Mouse (Mus musculus): ENCODE measurements around the gene Gpat3. TPM values are rescaled to one million over a fixed set of nuclear protein-coding genes. Genes with fewer than 3 reads are reported as not detected.
A peak's percentile ranks its signal among the peaks of the same experiment; 100 is the strongest.

The Gpat3 gene
- polyA plus RNA-seq, 1 experiment from 2014 or later: 1.7 TPM

DNA sequence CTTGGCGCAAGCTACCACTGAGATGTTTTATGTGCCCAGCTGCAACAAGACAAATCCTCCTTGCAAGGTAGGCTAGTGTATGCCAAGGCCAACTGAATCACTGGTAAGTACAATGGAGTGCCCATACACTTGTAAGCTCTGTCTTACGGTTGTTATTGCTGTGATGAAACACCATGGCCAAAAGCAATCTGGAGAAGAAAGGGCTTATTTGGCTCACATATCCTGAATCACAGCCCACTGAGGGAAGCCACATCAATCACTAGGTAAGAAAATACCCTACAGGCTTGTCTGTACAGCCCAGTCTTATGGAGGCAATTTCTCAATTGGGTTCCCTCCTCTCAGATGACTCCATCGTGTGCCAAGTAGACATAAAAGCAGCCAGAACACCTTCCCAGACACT lies 16.8 kb upstream of the Gpat3 start:
- ATAC-seq (ENCODE audit: low FRiP score, low TSS enrichment): no peak
- no peak overlapping the region for H3K9ac ChIP-seq (replicated peaks; ENCODE audit: low read length)
- H3K4me3 ChIP-seq (ENCODE audit: low read length): no peak overlapping the region
- no peaks in the 10 kb centered on the region for H3K27me3 ChIP-seq (ENCODE audit: insufficient read depth, low read length)
- WGBS: 73% methylated on average over 3 of the region's 3 CpGs
- no peak overlapping the region for H3K27ac ChIP-seq (ENCODE audit: low read length)
- no peak overlapping the region for H3K4me2 ChIP-seq (replicated peaks; ENCODE audit: low read depth, low read length)
- H3K36me3 ChIP-seq (ENCODE audit: insufficient read depth, low read length): no peaks in the 10 kb centered on the region
- H3K4me1 ChIP-seq (ENCODE audit: insufficient read depth, low read length): no peaks in the 10 kb centered on the region
- H3K9me3 ChIP-seq (ENCODE audit: low read length): no peaks in the 10 kb centered on the region

GRCm38 (mm10) chr5:100832680-100833079 lies 12.8 kb upstream of the Gpat3 start:
- Histone ChIP-seq H3K9ac (replicated peaks; ENCODE audit: low read length) (no peak overlapping the region), H3K27me3 (ENCODE audit: insufficient read depth, low read length) (no peaks in the 10 kb centered on the region), H3K9me3 (ENCODE audit: low read length) (no peaks in the 10 kb centered on the region), H3K4me3 (ENCODE audit: low read length) (no peak overlapping the region), H3K27ac (ENCODE audit: low read length) (no peak overlapping the region), H3K4me2 (replicated peaks; ENCODE audit: low read depth, low read length) (no peak overlapping the region), H3K36me3 (ENCODE audit: insufficient read depth, low read length) (no peaks in the 10 kb centered on the region), H3K4me1 (ENCODE audit: insufficient read depth, low read length) (no peaks in the 10 kb centered on the region)
- ATAC-seq (ENCODE audit: low FRiP score, low TSS enrichment): no peak
- 80% methylated on average over 3 of the region's 3 CpGs for WGBS

- H3K9ac ChIP-seq (replicated peaks; ENCODE audit: low read length): no peak overlapping the region
- no peak for ATAC-seq (ENCODE audit: low FRiP score, low TSS enrichment)
- no peak overlapping the region for H3K4me3 ChIP-seq (ENCODE audit: low read length)
- H3K9me3 ChIP-seq (ENCODE audit: low read length): no peaks in the 10 kb centered on the region
- H3K27me3 ChIP-seq (ENCODE audit: insufficient read depth, low read length): no peaks in the 10 kb centered on the region
- H3K27ac ChIP-seq (ENCODE audit: low read length): no peak overlapping the region
- no peak overlapping the region for H3K4me2 ChIP-seq (replicated peaks; ENCODE audit: low read depth, low read length)
- H3K36me3 ChIP-seq (ENCODE audit: insufficient read depth, low read length): no peaks in the 10 kb centered on the region
- WGBS: 87% methylated on average over 2 of the region's 2 CpGs
- H3K4me1 ChIP-seq (ENCODE audit: insufficient read depth, low read length): no peaks in the 10 kb centered on the region
Measured at GRCm38 (mm10) chr5:100833841-100834240, 11.7 kb upstream of the Gpat3 start.

GRCm38 (mm10) chr5:100835862-100836538 lies 9.5 kb upstream of the Gpat3 start:
- Histone ChIP-seq H3K9ac (replicated peaks; ENCODE audit: low read length) (no peak overlapping the region), H3K36me3 (ENCODE audit: insufficient read depth, low read length) (no peaks in the 10 kb centered on the region), H3K4me2 (replicated peaks; ENCODE audit: low read depth, low read length) (no peak overlapping the region), H3K27me3 (ENCODE audit: insufficient read depth, low read length) (no peaks in the 10 kb centered on the region), H3K4me3 (ENCODE audit: low read length) (no peak overlapping the region), H3K27ac (ENCODE audit: low read length) (no peak overlapping the region), H3K4me1 (ENCODE audit: insufficient read depth, low read length) (no peaks in the 10 kb centered on the region), H3K9me3 (ENCODE audit: low read length) (no peaks in the 10 kb centered on the region)
- no peak for ATAC-seq (ENCODE audit: low FRiP score, low TSS enrichment)
- WGBS: 64% methylated on average over 9 of the region's 9 CpGs

DNA sequence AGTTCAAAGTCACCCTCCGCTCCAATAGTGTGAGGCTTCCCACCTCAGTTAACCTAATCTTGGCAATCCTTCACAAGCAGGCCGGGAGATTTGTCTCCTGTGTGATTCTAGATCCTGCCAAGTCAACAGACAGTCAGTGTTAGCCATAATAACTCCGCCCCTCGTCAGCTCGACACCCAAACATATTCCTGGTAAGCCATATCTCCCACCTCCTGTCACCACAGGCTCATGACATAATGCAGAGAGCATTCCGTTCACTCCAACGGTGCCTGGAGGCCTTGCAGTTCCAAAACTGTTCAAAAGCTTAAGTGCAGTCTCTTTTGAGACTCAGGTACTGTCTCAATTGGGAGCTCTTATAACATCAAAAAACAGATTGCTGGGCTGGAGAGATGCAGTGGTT lies 7.6 kb upstream of the Gpat3 start:
- Histone ChIP-seq H3K4me2 (replicated peaks; ENCODE audit: low read depth, low read length) (no peak overlapping the region), H3K9me3 (ENCODE audit: low read length) (peaks cover 9% of the 10 kb centered on the region), H3K36me3 (ENCODE audit: insufficient read depth, low read length) (no peaks in the 10 kb centered on the region), H3K27me3 (ENCODE audit: insufficient read depth, low read length) (no peaks in the 10 kb centered on the region), H3K4me1 (ENCODE audit: insufficient read depth, low read length) (no peaks in the 10 kb centered on the region), H3K27ac (ENCODE audit: low read length) (no peak overlapping the region), H3K4me3 (ENCODE audit: low read length) (no peak overlapping the region), H3K9ac (replicated peaks; ENCODE audit: low read length) (no peak overlapping the region)
- ATAC-seq (ENCODE audit: low FRiP score, low TSS enrichment): no peak
- 82% methylated on average over 7 of the region's 7 CpGs for WGBS

DNA sequence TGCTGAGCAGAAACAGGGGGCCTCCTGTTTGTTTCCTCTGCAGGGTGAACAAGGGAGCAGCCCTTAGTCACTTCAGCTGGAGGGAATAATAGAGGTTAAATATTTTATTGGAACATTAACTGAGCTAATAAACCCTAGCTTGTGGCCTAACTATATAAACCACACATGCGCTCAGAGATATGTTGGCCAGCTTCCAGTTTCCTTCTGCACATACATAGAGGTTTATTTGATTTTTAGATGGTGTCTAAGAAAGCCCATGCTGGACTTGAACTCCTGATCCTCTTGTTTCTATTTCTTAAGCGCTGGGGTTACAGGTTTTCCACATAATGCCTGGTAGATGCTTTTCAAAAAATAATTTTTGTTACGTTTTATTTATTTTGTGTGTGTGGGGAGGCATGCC lies 1.0 kb upstream of the Gpat3 start:
- peaks cover 17% of the 10 kb centered on the region for H3K4me1 ChIP-seq (ENCODE audit: insufficient read depth, low read length)
- no peak overlapping the region for H3K27ac ChIP-seq (ENCODE audit: low read length)
- peaks cover 31% of the 10 kb centered on the region for H3K27me3 ChIP-seq (ENCODE audit: insufficient read depth, low read length)
- H3K4me2 ChIP-seq (replicated peaks; ENCODE audit: low read depth, low read length): no peak overlapping the region
- ATAC-seq (ENCODE audit: low FRiP score, low TSS enrichment): no peak
- peaks cover 9% of the 10 kb centered on the region for H3K9me3 ChIP-seq (ENCODE audit: low read length)
- no peak overlapping the region for H3K9ac ChIP-seq (replicated peaks; ENCODE audit: low read length)
- no peak overlapping the region for H3K4me3 ChIP-seq (ENCODE audit: low read length)
- 44% methylated on average over 3 of the region's 3 CpGs for WGBS
- no peaks in the 10 kb centered on the region for H3K36me3 ChIP-seq (ENCODE audit: insufficient read depth, low read length)

GRCm38 (mm10) chr5:100845848-100846598 lies 510 bp downstream of the Gpat3 start:
- H3K4me2 ChIP-seq (replicated peaks; ENCODE audit: low read depth, low read length): peak overlapping the region; percentile 99
- H3K27ac ChIP-seq (ENCODE audit: low read length): no peak overlapping the region
- H3K4me1 ChIP-seq (ENCODE audit: insufficient read depth, low read length): peaks cover 17% of the 10 kb centered on the region
- peaks cover 9% of the 10 kb centered on the region for H3K9me3 ChIP-seq (ENCODE audit: low read length)
- H3K9ac ChIP-seq (replicated peaks; ENCODE audit: low read length): peak overlapping the region; percentile 64
- under 1% methylated on average over 52 of the region's 52 CpGs for whole genome bisulfite sequencing
- peaks cover 31% of the 10 kb centered on the region for H3K27me3 ChIP-seq (ENCODE audit: insufficient read depth, low read length)
- H3K4me3 ChIP-seq (ENCODE audit: low read length): peak overlapping the region; percentile 68
- H3K36me3 ChIP-seq (ENCODE audit: insufficient read depth, low read length): no peaks in the 10 kb centered on the region
- peak; percentile 82 for ATAC-seq (ENCODE audit: low FRiP score, low TSS enrichment)

DNA sequence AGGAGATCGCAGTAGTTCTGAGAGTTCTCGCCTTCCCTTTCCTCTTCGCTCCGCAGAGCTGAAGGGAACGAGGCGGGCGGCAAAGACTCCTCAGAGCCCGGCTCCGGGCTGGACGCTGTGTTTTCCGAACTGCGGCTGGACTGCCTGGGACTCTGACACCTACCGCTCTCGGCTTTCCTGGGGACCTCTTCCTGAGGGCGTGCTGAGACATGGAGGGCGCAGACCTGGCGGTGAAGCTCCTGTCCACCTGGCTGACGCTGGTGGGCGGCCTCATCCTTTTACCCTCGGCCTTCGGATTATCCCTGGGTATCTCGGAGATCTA lies 1.0 kb downstream of the Gpat3 start:
- Histone ChIP-seq H3K4me3 (ENCODE audit: low read length) (peak overlapping the region; percentile 68), H3K9ac (replicated peaks; ENCODE audit: low read length) (peak overlapping the region; percentile 64), H3K4me1 (ENCODE audit: insufficient read depth, low read length) (peaks cover 17% of the 10 kb centered on the region), H3K27ac (ENCODE audit: low read length) (no peak overlapping the region), H3K9me3 (ENCODE audit: low read length) (peaks cover 9% of the 10 kb centered on the region), H3K36me3 (ENCODE audit: insufficient read depth, low read length) (no peaks in the 10 kb centered on the region), H3K27me3 (ENCODE audit: insufficient read depth, low read length) (peaks cover 31% of the 10 kb centered on the region), H3K4me2 (replicated peaks; ENCODE audit: low read depth, low read length) (peak overlapping the region; percentile 99)
- ATAC-seq (ENCODE audit: low FRiP score, low TSS enrichment): no peak; the same call in 1 of the 2 replicates
- WGBS: under 1% methylated on average over 22 of the region's 22 CpGs

- Histone ChIP-seq H3K4me2 (replicated peaks; ENCODE audit: low read depth, low read length) (peak overlapping the region; percentile 99), H3K9me3 (ENCODE audit: low read length) (peaks cover 3% of the 10 kb centered on the region), H3K36me3 (ENCODE audit: insufficient read depth, low read length) (no peaks in the 10 kb centered on the region), H3K9ac (replicated peaks; ENCODE audit: low read length) (no peak overlapping the region), H3K27me3 (ENCODE audit: insufficient read depth, low read length) (peaks cover 31% of the 10 kb centered on the region), H3K27ac (ENCODE audit: low read length) (no peak overlapping the region), H3K4me3 (ENCODE audit: low read length) (peak overlapping the region; percentile 68), H3K4me1 (ENCODE audit: insufficient read depth, low read length) (peaks cover 17% of the 10 kb centered on the region)
- 5% methylated on average over 2 of the region's 2 CpGs for WGBS
- ATAC-seq (ENCODE audit: low FRiP score, low TSS enrichment): no peak
Measured at GRCm38 (mm10) chr5:100847143-100847542, 1.6 kb downstream of the Gpat3 start.

DNA sequence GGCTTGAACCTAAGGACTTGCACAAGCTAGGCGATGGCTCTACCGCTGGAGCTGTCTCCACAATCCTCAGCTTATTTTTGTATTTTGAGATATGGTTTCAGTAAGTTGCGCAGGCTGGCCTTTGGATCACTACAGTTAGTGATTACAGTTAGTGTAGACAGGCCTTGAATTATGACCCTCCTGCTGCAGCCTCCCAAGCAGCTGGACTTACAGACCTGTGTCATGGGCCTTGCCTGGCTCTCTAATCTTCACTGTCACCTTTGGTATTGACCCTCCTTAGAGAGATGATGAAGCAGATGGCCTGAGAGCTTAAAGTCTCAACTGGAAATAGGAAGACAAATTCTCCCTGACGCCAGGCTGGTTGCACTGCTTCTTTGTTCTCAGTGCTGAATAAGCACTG lies 8.4 kb downstream of the Gpat3 start:
- Histone ChIP-seq H3K27me3 (ENCODE audit: insufficient read depth, low read length) (no peaks in the 10 kb centered on the region), H3K4me3 (ENCODE audit: low read length) (no peak overlapping the region), H3K9me3 (ENCODE audit: low read length) (no peaks in the 10 kb centered on the region), H3K4me2 (replicated peaks; ENCODE audit: low read depth, low read length) (no peak overlapping the region), H3K36me3 (ENCODE audit: insufficient read depth, low read length) (no peaks in the 10 kb centered on the region), H3K4me1 (ENCODE audit: insufficient read depth, low read length) (no peaks in the 10 kb centered on the region), H3K27ac (ENCODE audit: low read length) (no peak overlapping the region), H3K9ac (replicated peaks; ENCODE audit: low read length) (no peak overlapping the region)
- no peak for ATAC-seq (ENCODE audit: low FRiP score, low TSS enrichment)
- 81% methylated on average over 4 of the region's 4 CpGs for WGBS

Measured in kidney, embryonic 16.5 days (tissue).